Mouse (Mus musculus) CD4-positive helper T cell, adult 2 months (primary cell): Measurements from ENCODE around the gene Lrrc46.

Source experiments
- DNase-seq: peaks from one replicate; pipeline ENCODE4 v3.0.0-alpha.2; 2012; ENCODE audit warnings: low read depth, missing footprints, low spot score

Gene Lrrc46

GRCm38 (mm10) chr11:97041022-97041899 is at the start of gene Lrrc46, which contains the start of gene Mrpl10:
Lrrc46 (minus strand) TSS chr11:97041407.
Mrpl10 (plus strand) TSS chr11:97041560.
- peak; percentile 95 for DNase-seq

- no peak for DNase-seq
Measured at GRCm38 (mm10) chr11:97086365-97086764, 45.2 kb upstream of the Lrrc46 start.

- no peak for DNase-seq
Measured at GRCm38 (mm10) chr11:97084821-97085505, 43.8 kb upstream of the Lrrc46 start.

GRCm38 (mm10) chr11:97083401-97084140 is 42.4 kb upstream of the Lrrc46 start:
- DNase-seq, result no peak

GRCm38 (mm10) chr11:97082977-97083376 is 41.8 kb upstream of the Lrrc46 start:
- peak; percentile 78 for DNase-seq

GRCm38 (mm10) chr11:97080291-97080690 is 39.1 kb upstream of the Lrrc46 start:
- DNase-seq, result no peak

GRCm38 (mm10) chr11:97078751-97079150 is 37.5 kb upstream of the Lrrc46 start:
- DNase-seq, result no peak

GRCm38 (mm10) chr11:97074235-97074634 is 33.0 kb upstream of the Lrrc46 start:
- no peak for DNase-seq

- DNase-seq, result peak; percentile 60
Measured at GRCm38 (mm10) chr11:97072533-97072932, 31.3 kb upstream of the Lrrc46 start.

- no peak for DNase-seq
Measured at GRCm38 (mm10) chr11:97071129-97071528, 29.9 kb upstream of the Lrrc46 start.

- DNase-seq, result no peak
Measured at GRCm38 (mm10) chr11:97069770-97070169, 28.6 kb upstream of the Lrrc46 start.

- DNase-seq, result no peak
Measured at GRCm38 (mm10) chr11:97069333-97069732, 28.1 kb upstream of the Lrrc46 start.

GRCm38 (mm10) chr11:97066656-97067360 is 25.6 kb upstream of the Lrrc46 start:
- DNase-seq, result no peak

- DNase-seq, result no peak
Measured at GRCm38 (mm10) chr11:97065538-97066295, 24.5 kb upstream of the Lrrc46 start.

- no peak for DNase-seq
Measured at GRCm38 (mm10) chr11:97063921-97064295, 22.7 kb upstream of the Lrrc46 start.

GRCm38 (mm10) chr11:97063274-97063920 is 22.2 kb upstream of the Lrrc46 start:
- no peak for DNase-seq

GRCm38 (mm10) chr11:97052219-97052646 is 11.0 kb upstream of the Lrrc46 start:
- peak; percentile 41 for DNase-seq

- peak; percentile 32 for DNase-seq
Measured at GRCm38 (mm10) chr11:97050944-97051586, 9.9 kb upstream of the Lrrc46 start.

- DNase-seq, result peak; percentile 75
Measured at GRCm38 (mm10) chr11:97050216-97050943, 9.2 kb upstream of the Lrrc46 start, which contains the start of gene Osbpl7. Osbpl7 (plus strand) TSS chr11:97050628.
